Mouse (Mus musculus) MN1 (cell line): ENCODE results near the gene Olfr1367.
"Not testable (repeated sequence)": the region's sequence is repeated elsewhere in the genome, so short reads cannot be mapped to it uniquely, and the experiment has no call there.

Source experiments
- DNase-seq: peaks from one replicate; pipeline ENCODE4 v3.0.0-alpha.2; 2016; ENCODE audit warnings: low spot score

Gene Olfr1367

GRCm38 (mm10) chr13:21396048-21396447 is 49.3 kb downstream of the Olfr1367 start:
- DNase-seq = not testable (repeated sequence)

- DNase-seq = no peak
These were observed 50.8 kb downstream of the Olfr1367 start for GRCm38 (mm10) chr13:21397486-21397885.
